Mouse (Mus musculus): ENCODE data around the gene Hectd1. TPM values are rescaled to one million over a fixed set of nuclear protein-coding genes. Genes with fewer than 3 reads are reported as not detected.

Gene Hectd1
- polyA plus RNA-seq, 1 experiment from 2014 or later, result 50.8 TPM

- DNase-seq (ENCODE audit: low spot score), result no peak
Measured at GRCm38 (mm10) chr12:51705778-51706177, 123.6 kb downstream of the Hectd1 start.

GRCm38 (mm10) chr12:51704572-51704971, 124.8 kb downstream of the Hectd1 start:
- DNase-seq (ENCODE audit: low spot score), result no peak

GRCm38 (mm10) chr12:51703859-51704258, 125.5 kb downstream of the Hectd1 start:
- DNase-seq (ENCODE audit: low spot score), result no peak

GRCm38 (mm10) chr12:51701723-51702122, 127.6 kb downstream of the Hectd1 start:
- peak; percentile 21 for DNase-seq (ENCODE audit: low spot score)

GRCm38 (mm10) chr12:51699623-51700393, 129.5 kb downstream of the Hectd1 start:
- no peak for DNase-seq (ENCODE audit: low spot score)

GRCm38 (mm10) chr12:51696157-51696556, 133.2 kb downstream of the Hectd1 start:
- DNase-seq (ENCODE audit: low spot score), result no peak

GRCm38 (mm10) chr12:51694966-51695365, 134.4 kb downstream of the Hectd1 start:
- no peak for DNase-seq (ENCODE audit: low spot score)

- no peak for DNase-seq (ENCODE audit: low spot score)
Measured at GRCm38 (mm10) chr12:51694096-51694495, 135.2 kb downstream of the Hectd1 start.

Other genes starting within 250 kb of the Hectd1 start
- 1.3 and 1.6 TPM in 2 replicates for gene Coch, start 236.2 kb downstream of the Hectd1 start, polyA plus RNA-seq (2015; fragmentation: Nextera tagmentation; extraction: Ambion mirVana)
- gene Ap4s1, start 138.5 kb downstream of the Hectd1 start, polyA plus RNA-seq (2015; fragmentation: Nextera tagmentation; extraction: Ambion mirVana), result 41.7 and 42.4 TPM in 2 replicates
- 27.3 and 31.2 TPM in 2 replicates for gene Strn3, start 137.6 kb downstream of the Hectd1 start, polyA plus RNA-seq (2015; fragmentation: Nextera tagmentation; extraction: Ambion mirVana)
- gene Heatr5a, start 141.8 kb upstream of the Hectd1 start, polyA plus RNA-seq (2015; fragmentation: Nextera tagmentation; extraction: Ambion mirVana), result 4.4 and 4.5 TPM in 2 replicates
- 21.4 and 28.4 TPM in 2 replicates for gene Dtd2, start 177.0 kb upstream of the Hectd1 start, polyA plus RNA-seq (2015; fragmentation: Nextera tagmentation; extraction: Ambion mirVana)
- 0.09 TPM in 2 replicates for gene Gpr33, start 198.5 kb upstream of the Hectd1 start, polyA plus RNA-seq (2015; fragmentation: Nextera tagmentation; extraction: Ambion mirVana)